Comparison of ENCODE assay signal across 25 mouse cellular contexts in the genomic region with DNA sequence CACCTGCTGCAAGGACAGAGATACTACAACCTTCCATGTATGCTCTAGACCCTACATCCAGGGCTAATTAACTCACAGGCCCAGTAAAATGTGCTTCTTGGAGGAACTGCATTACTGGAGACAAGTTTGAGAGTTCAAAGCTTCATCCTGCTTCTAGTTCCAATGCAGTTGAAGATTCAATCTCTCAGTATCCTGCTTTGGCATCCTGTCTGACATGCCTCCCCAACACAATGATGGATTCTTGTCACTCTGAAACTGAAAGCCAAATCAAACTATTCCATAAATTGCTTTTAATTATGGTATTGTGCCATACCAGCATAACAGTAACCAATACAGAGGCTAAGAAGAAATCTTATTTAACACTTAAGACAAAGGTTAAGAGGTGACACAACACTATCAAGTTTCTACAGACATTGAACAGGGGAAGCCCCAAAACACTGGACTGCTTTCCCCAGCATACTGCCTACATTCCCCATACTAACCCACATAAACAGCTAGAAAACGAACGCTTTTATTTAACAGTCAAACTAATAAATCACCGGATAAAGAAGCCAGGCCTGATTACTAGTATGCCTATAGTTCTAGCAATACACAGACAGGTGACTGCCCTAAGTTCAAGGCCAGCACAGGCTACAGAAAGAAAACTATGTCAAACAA.
A peak's percentile ranks its signal among the peaks of the same experiment; 100 is the strongest.
DNase-seq lines count a peak whose midpoint lies in the region; ATAC-seq lines count a peak whose summit lies in the region.
"Had no signal": no experiment of that assay in that cellular context is flagged by ENCODE, and none has a peak within 500 bp of the region (broad histone marks: within the 10 kb centered on the region; RNA-seq: fewer than 3 reads in every experiment).

No protein-coding gene starts in this region.

- no peak overlapping the region for H3K4me2 ChIP-seq in neural tube, embryonic 15.5 days
- no peak overlapping the region for H3K4me2 ChIP-seq in forebrain, embryonic 16.5 days (ENCODE audit: low read length)
- H3K4me2 ChIP-seq: embryonic facial prominence, embryonic 13.5 days; embryonic facial prominence, embryonic 15.5 days; forebrain, embryonic 12.5 days had no signal

- WGBS in neural tube, embryonic 15.5 days: 85% methylated on average over 3 of the region's 3 CpGs
- WGBS in forebrain, embryonic 16.5 days: 93% methylated on average over 3 of the region's 3 CpGs

- no peaks in the 10 kb centered on the region for H3K9me3 ChIP-seq in neural tube, embryonic 15.5 days (replicated peaks)
- no peaks in the 10 kb centered on the region for H3K9me3 ChIP-seq in forebrain, embryonic 16.5 days (ENCODE audit: control insufficient read depth, low read length)
- H3K9me3 ChIP-seq: embryonic facial prominence, embryonic 13.5 days; embryonic facial prominence, embryonic 15.5 days; forebrain, embryonic 10.5 days; forebrain, embryonic 12.5 days; G1E had no signal

- no peak for DNase-seq in neural tube, embryonic 10.5 days (ENCODE audit: extremely low spot score, low spot score)
- DNase-seq in kidney, postnatal 14 days: no peak
- DNase-seq: adrenal gland, adult 2 months; adrenal gland, postnatal 10 days; adrenal gland, postnatal 25 days; B cell, adult 2 months; cerebellum, adult 11 months; cerebellum, adult 18-20 months; cerebellum, adult 8-10 months; cerebellum, adult 9-11 months; cerebellum, postnatal 14 days; cerebellum, postnatal 36 days; embryo, embryonic 11 days had no signal

- no peak overlapping the region for H3K9ac ChIP-seq in neural tube, embryonic 15.5 days (replicated peaks)
- H3K9ac ChIP-seq in forebrain, embryonic 16.5 days (replicated peaks; ENCODE audit: low read depth, low read length): no peak overlapping the region
- H3K9ac ChIP-seq: embryonic facial prominence, embryonic 13.5 days; embryonic facial prominence, embryonic 15.5 days; forebrain, embryonic 12.5 days had no signal

- no peaks in the 10 kb centered on the region for H3K27me3 ChIP-seq in neural tube, embryonic 15.5 days (replicated peaks)
- H3K27me3 ChIP-seq in forebrain, embryonic 16.5 days (replicated peaks; ENCODE audit: control insufficient read depth, insufficient read depth, low read length): no peaks in the 10 kb centered on the region
- H3K27me3 ChIP-seq: embryonic facial prominence, embryonic 13.5 days; embryonic facial prominence, embryonic 15.5 days; forebrain, embryonic 12.5 days; Patski had no signal

- 0 out of 2 replicates have a peak overlapping the region, but pooled peaks have one; percentile 9 for H3K27ac ChIP-seq in neural tube, embryonic 15.5 days (replicated peaks)
- H3K27ac ChIP-seq in forebrain, embryonic 16.5 days (ENCODE audit: low read length): no peak overlapping the region
- H3K27ac ChIP-seq: embryonic facial prominence, embryonic 13.5 days; embryonic facial prominence, embryonic 15.5 days; forebrain, embryonic 10.5 days; forebrain, embryonic 12.5 days had no signal

- H3K4me3 ChIP-seq in neural tube, embryonic 15.5 days (replicated peaks): no peak overlapping the region
- H3K4me3 ChIP-seq in forebrain, embryonic 16.5 days (replicated peaks; ENCODE audit: low read length): no peak overlapping the region
- H3K4me3 ChIP-seq: embryonic facial prominence, embryonic 13.5 days; embryonic facial prominence, embryonic 15.5 days; erythroblast, embryonic 14.5 days; forebrain, embryonic 10.5 days; forebrain, embryonic 12.5 days had no signal

- H3K4me1 ChIP-seq in neural tube, embryonic 15.5 days: no peaks in the 10 kb centered on the region; the same call in 1 of the 2 replicates
- H3K4me1 ChIP-seq in forebrain, embryonic 16.5 days (replicated peaks; ENCODE audit: control insufficient read depth, insufficient read depth, low read length): no peaks in the 10 kb centered on the region
- H3K4me1 ChIP-seq: embryonic facial prominence, embryonic 13.5 days; embryonic facial prominence, embryonic 15.5 days; forebrain, embryonic 10.5 days; forebrain, embryonic 12.5 days had no signal

- no peak for ATAC-seq in neural tube, embryonic 15.5 days (ENCODE audit: low FRiP score)
- peak; percentile 49 for ATAC-seq in activated CD4-positive, CD25-positive, alpha-beta regulatory T cell, adult 4 months
- ATAC-seq in inflammation-experienced regulatory T-cells, adult 6 months: peak; percentile 58
- ATAC-seq in forebrain, embryonic 16.5 days: no peak
- ATAC-seq: forebrain, embryonic 14.5 days; Patski had no signal

- no peaks in the 10 kb centered on the region for H3K36me3 ChIP-seq in neural tube, embryonic 15.5 days
- no peaks in the 10 kb centered on the region for H3K36me3 ChIP-seq in forebrain, embryonic 16.5 days (ENCODE audit: control insufficient read depth, insufficient read depth)

Comparison
In these comparisons a context has a peak if more than half of its experiments do, and no peak if none do; other contexts are left out.
1. ATAC-seq: peak in activated CD4-positive, CD25-positive, alpha-beta regulatory T cell, adult 4 months (single experiment) and inflammation-experienced regulatory T-cells, adult 6 months (single experiment); none in neural tube, embryonic 15.5 days (single experiment) and forebrain, embryonic 16.5 days (single experiment).